Mouse (Mus musculus): ENCODE results near the gene Sctr. TPM values are rescaled to one million over a fixed set of nuclear protein-coding genes. Genes with fewer than 3 reads are reported as not detected.

The Sctr gene
- polyA plus RNA-seq, 1 experiment from 2014 or later, result 0.11 TPM

- WGBS, result 65% methylated on average over 3 of the region's 3 CpGs
- Histone ChIP-seq H3K27ac (replicated peaks in 1 of 2; ENCODE audit: control insufficient read depth in 1 of 2, insufficient read depth in 1 of 2, low read depth in 2 of 2, low read length in 2 of 2) (no peak overlapping the region), H3K4me2 (ENCODE audit: low read length) (no peak overlapping the region), H3K36me3 (ENCODE audit: control insufficient read depth, insufficient read depth, low read length) (no peaks in the 10 kb centered on the region), H3K27me3 (ENCODE audit: control insufficient read depth, insufficient read depth, low read length) (no peaks in the 10 kb centered on the region), H3K9ac (ENCODE audit: low read length) (no peak overlapping the region), H3K9me3 (ENCODE audit: control insufficient read depth, low read length) (no peaks in the 10 kb centered on the region), H3K4me1 (ENCODE audit: control insufficient read depth in 2 of 2, insufficient read depth in 2 of 2, low read length in 2 of 2) (peaks cover 0 to under 1% of the 10 kb centered on the region in 2 experiments; a peak in 1 of 4 replicates), H3K4me3 (ENCODE audit: control insufficient read depth in 1 of 2, insufficient read depth in 1 of 2, low read depth in 1 of 2, low read length in 2 of 2) (no peak overlapping the region)
- no peak for ATAC-seq (ENCODE audit: insufficient number of reproducible peaks, insufficient read depth, low FRiP score, low read depth)
These were observed 12.2 kb downstream of the Sctr start for GRCm38 (mm10) chr1:120018900-120019299.

- Histone ChIP-seq H3K27ac (replicated peaks in 1 of 2; ENCODE audit: control insufficient read depth in 1 of 2, insufficient read depth in 1 of 2, low read depth in 2 of 2, low read length in 2 of 2) (no peak overlapping the region), H3K36me3 (ENCODE audit: control insufficient read depth, insufficient read depth, low read length) (no peaks in the 10 kb centered on the region), H3K9me3 (ENCODE audit: control insufficient read depth, low read length) (no peaks in the 10 kb centered on the region), H3K9ac (ENCODE audit: low read length) (no peak overlapping the region), H3K4me3 (ENCODE audit: control insufficient read depth in 1 of 2, insufficient read depth in 1 of 2, low read depth in 1 of 2, low read length in 2 of 2) (no peak overlapping the region), H3K4me1 (ENCODE audit: control insufficient read depth in 2 of 2, insufficient read depth in 2 of 2, low read length in 2 of 2) (peaks cover 2 to 6% of the 10 kb centered on the region in 2 experiments), H3K4me2 (ENCODE audit: low read length) (no peak overlapping the region), H3K27me3 (ENCODE audit: control insufficient read depth, insufficient read depth, low read length) (no peaks in the 10 kb centered on the region)
- 91% methylated on average over 12 of the region's 12 CpGs for WGBS
- no peak for ATAC-seq (ENCODE audit: insufficient number of reproducible peaks, insufficient read depth, low FRiP score, low read depth)
These were observed 12.7 kb downstream of the Sctr start for GRCm38 (mm10) chr1:120019428-120019827.

GRCm38 (mm10) chr1:120020322-120020897 lies 13.7 kb downstream of the Sctr start:
- Histone ChIP-seq H3K27me3 (ENCODE audit: control insufficient read depth, insufficient read depth, low read length) (no peaks in the 10 kb centered on the region), H3K9ac (ENCODE audit: low read length) (no peak overlapping the region), H3K4me2 (ENCODE audit: low read length) (no peak overlapping the region), H3K4me1 (ENCODE audit: control insufficient read depth in 2 of 2, insufficient read depth in 2 of 2, low read length in 2 of 2) (peaks cover 11 to 16% of the 10 kb centered on the region in 2 experiments), H3K27ac (replicated peaks in 1 of 2; ENCODE audit: control insufficient read depth in 1 of 2, insufficient read depth in 1 of 2, low read depth in 2 of 2, low read length in 2 of 2) (no peak overlapping the region), H3K4me3 (ENCODE audit: control insufficient read depth in 1 of 2, insufficient read depth in 1 of 2, low read depth in 1 of 2, low read length in 2 of 2) (no peak overlapping the region), H3K9me3 (ENCODE audit: control insufficient read depth, low read length) (no peaks in the 10 kb centered on the region), H3K36me3 (ENCODE audit: control insufficient read depth, insufficient read depth, low read length) (no peaks in the 10 kb centered on the region)
- no peak for ATAC-seq (ENCODE audit: insufficient number of reproducible peaks, insufficient read depth, low FRiP score, low read depth)
- 61% methylated on average over 7 of the region's 7 CpGs for WGBS

- Histone ChIP-seq H3K9ac (ENCODE audit: low read length) (no peak overlapping the region), H3K9me3 (ENCODE audit: control insufficient read depth, low read length) (no peaks in the 10 kb centered on the region), H3K4me2 (ENCODE audit: low read length) (no peak overlapping the region), H3K27me3 (ENCODE audit: control insufficient read depth, insufficient read depth, low read length) (no peaks in the 10 kb centered on the region), H3K4me3 (ENCODE audit: control insufficient read depth in 1 of 2, insufficient read depth in 1 of 2, low read depth in 1 of 2, low read length in 2 of 2) (no peak overlapping the region), H3K27ac (replicated peaks in 1 of 2; ENCODE audit: control insufficient read depth in 1 of 2, insufficient read depth in 1 of 2, low read depth in 2 of 2, low read length in 2 of 2) (no peak overlapping the region), H3K36me3 (ENCODE audit: control insufficient read depth, insufficient read depth, low read length) (no peaks in the 10 kb centered on the region), H3K4me1 (ENCODE audit: control insufficient read depth in 2 of 2, insufficient read depth in 2 of 2, low read length in 2 of 2) (peaks cover 11 to 17% of the 10 kb centered on the region in 2 experiments)
- WGBS, result 83% methylated on average over 17 of the region's 17 CpGs
- no peak for ATAC-seq (ENCODE audit: insufficient number of reproducible peaks, insufficient read depth, low FRiP score, low read depth)
These were observed 15.3 kb downstream of the Sctr start for GRCm38 (mm10) chr1:120021951-120022350.

- Histone ChIP-seq H3K27ac (replicated peaks in 1 of 2; ENCODE audit: control insufficient read depth in 1 of 2, insufficient read depth in 1 of 2, low read depth in 2 of 2, low read length in 2 of 2) (peak overlapping the region; percentile 68 to 75), H3K27me3 (ENCODE audit: control insufficient read depth, insufficient read depth, low read length) (no peaks in the 10 kb centered on the region), H3K9me3 (ENCODE audit: control insufficient read depth, low read length) (no peaks in the 10 kb centered on the region), H3K4me2 (ENCODE audit: low read length) (no peak overlapping the region), H3K4me3 (ENCODE audit: control insufficient read depth in 1 of 2, insufficient read depth in 1 of 2, low read depth in 1 of 2, low read length in 2 of 2) (no peak overlapping the region), H3K36me3 (ENCODE audit: control insufficient read depth, insufficient read depth, low read length) (no peaks in the 10 kb centered on the region), H3K9ac (ENCODE audit: low read length) (no peak overlapping the region), H3K4me1 (ENCODE audit: control insufficient read depth in 2 of 2, insufficient read depth in 2 of 2, low read length in 2 of 2) (peaks cover 21 to 28% of the 10 kb centered on the region in 2 experiments)
- 0 out of 2 replicates have a peak, but pooled peaks have one; percentile 41 for ATAC-seq (ENCODE audit: insufficient number of reproducible peaks, insufficient read depth, low FRiP score, low read depth)
- whole genome bisulfite sequencing, result 41% methylated on average over 10 of the region's 10 CpGs
These were observed 17.8 kb downstream of the Sctr start for GRCm38 (mm10) chr1:120024331-120025049.

GRCm38 (mm10) chr1:120025050-120025439 lies 18.4 kb downstream of the Sctr start:
- H3K27me3 ChIP-seq (ENCODE audit: control insufficient read depth, insufficient read depth, low read length), result no peaks in the 10 kb centered on the region
- H3K9ac ChIP-seq (ENCODE audit: low read length), result no peak overlapping the region
- peaks cover 21 to 28% of the 10 kb centered on the region in 2 experiments for H3K4me1 ChIP-seq (ENCODE audit: control insufficient read depth in 2 of 2, insufficient read depth in 2 of 2, low read length in 2 of 2)
- no peak overlapping the region for H3K4me2 ChIP-seq (ENCODE audit: low read length)
- no peak overlapping the region for H3K4me3 ChIP-seq (ENCODE audit: control insufficient read depth in 1 of 2, insufficient read depth in 1 of 2, low read depth in 1 of 2, low read length in 2 of 2)
- H3K27ac ChIP-seq (replicated peaks in 1 of 2; ENCODE audit: control insufficient read depth in 1 of 2, insufficient read depth in 1 of 2, low read depth in 2 of 2, low read length in 2 of 2), result peak overlapping the region; percentile 68 to 75
- 7% methylated on average over 2 of the region's 2 CpGs for WGBS
- no peak for ATAC-seq (ENCODE audit: insufficient number of reproducible peaks, insufficient read depth, low FRiP score, low read depth)
- H3K9me3 ChIP-seq (ENCODE audit: control insufficient read depth, low read length), result no peaks in the 10 kb centered on the region
- no peaks in the 10 kb centered on the region for H3K36me3 ChIP-seq (ENCODE audit: control insufficient read depth, insufficient read depth, low read length)

- H3K4me1 ChIP-seq (ENCODE audit: control insufficient read depth in 2 of 2, insufficient read depth in 2 of 2, low read length in 2 of 2), result peaks cover 21 to 28% of the 10 kb centered on the region in 2 experiments
- H3K9ac ChIP-seq (ENCODE audit: low read length), result peak overlapping the region; percentile 18; the same call in 1 of the 2 replicates
- H3K9me3 ChIP-seq (ENCODE audit: control insufficient read depth, low read length), result no peaks in the 10 kb centered on the region
- WGBS, result 21% methylated on average over 4 of the region's 4 CpGs
- no peaks in the 10 kb centered on the region for H3K36me3 ChIP-seq (ENCODE audit: control insufficient read depth, insufficient read depth, low read length)
- H3K27ac ChIP-seq (replicated peaks in 1 of 2; ENCODE audit: control insufficient read depth in 1 of 2, insufficient read depth in 1 of 2, low read depth in 2 of 2, low read length in 2 of 2), result peak overlapping the region; percentile 29 to 75
- peak; percentile 51; the same call in 1 of the 2 replicates for ATAC-seq (ENCODE audit: insufficient number of reproducible peaks, insufficient read depth, low FRiP score, low read depth)
- no peak overlapping the region for H3K4me3 ChIP-seq (ENCODE audit: control insufficient read depth in 1 of 2, insufficient read depth in 1 of 2, low read depth in 1 of 2, low read length in 2 of 2)
- H3K4me2 ChIP-seq (ENCODE audit: low read length), result peak overlapping the region; percentile 12; the same call in 1 of the 2 replicates
- H3K27me3 ChIP-seq (ENCODE audit: control insufficient read depth, insufficient read depth, low read length), result no peaks in the 10 kb centered on the region
These were observed 21.0 kb downstream of the Sctr start for GRCm38 (mm10) chr1:120027693-120028092.
